Mouse (Mus musculus) frontal cortex, adult 2 months (tissue): ENCODE data around the gene Zfp422. TPM values are rescaled to one million over a fixed set of nuclear protein-coding genes. Genes with fewer than 3 reads are reported as not detected.

Experiments used
- DNase-seq, 2 experiments: peaks; one replicate each; pipeline ENCODE4 v3.0.0; 2022; ENCODE audit warnings: low spot score in 1 of 2; ENCODE audit errors: extremely low spot score in 1 of 2
- polyA plus RNA-seq: library from polyadenylated mRNA; depleted of rRNA; stranded (reverse); fragments of >200 nt; gene quantifications from 2 replicates; pipeline ENCODE4 v1.2.3, GENCODE M21; 2012; rRNA removed

Gene Zfp422
- 30.5 and 34.9 TPM in 2 replicates for polyA plus RNA-seq

DNA sequence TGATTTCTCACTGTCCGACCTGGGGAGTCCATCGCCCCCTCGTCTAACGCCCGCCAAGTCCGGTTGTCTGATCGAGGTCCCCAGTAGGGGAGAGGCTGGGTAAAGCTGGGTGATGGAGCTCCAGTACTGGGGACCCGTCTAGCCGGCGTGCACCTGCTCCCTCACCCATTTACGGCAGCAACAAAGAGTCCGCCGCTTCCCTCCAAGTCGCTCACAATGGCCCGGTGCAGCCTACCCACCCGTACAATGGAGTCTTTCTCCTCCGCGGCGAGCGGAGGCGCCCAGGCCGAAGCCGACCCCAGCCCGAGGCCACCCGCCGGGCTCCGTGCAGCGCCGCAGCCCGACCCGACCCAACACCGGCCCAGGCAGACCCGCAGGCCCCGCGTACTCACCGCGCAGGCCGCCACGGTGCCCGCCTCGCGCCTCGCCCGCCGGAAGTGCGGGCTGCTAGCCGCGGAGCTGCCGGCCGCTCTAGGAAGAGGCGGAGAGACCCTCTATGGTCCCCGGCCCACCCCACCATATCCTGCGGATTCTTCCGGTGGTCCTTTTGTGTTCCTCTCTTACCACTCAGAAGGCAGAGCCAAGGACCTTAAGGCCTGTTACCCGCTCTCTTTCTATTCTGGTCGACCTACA is at the start of gene Zfp422:
Gene Zfp422 (minus strand): TSS at position 461 of the 633 bp plus-strand sequence.
- peak in 1 of 2 experiments; percentile 66 for DNase-seq

GRCm38 (mm10) chr6:116677321-116677720 is 48.5 kb upstream of the Zfp422 start:
- no peak for DNase-seq

- DNase-seq, result no peak
These were observed 47.6 kb upstream of the Zfp422 start for GRCm38 (mm10) chr6:116676355-116676913.

DNA sequence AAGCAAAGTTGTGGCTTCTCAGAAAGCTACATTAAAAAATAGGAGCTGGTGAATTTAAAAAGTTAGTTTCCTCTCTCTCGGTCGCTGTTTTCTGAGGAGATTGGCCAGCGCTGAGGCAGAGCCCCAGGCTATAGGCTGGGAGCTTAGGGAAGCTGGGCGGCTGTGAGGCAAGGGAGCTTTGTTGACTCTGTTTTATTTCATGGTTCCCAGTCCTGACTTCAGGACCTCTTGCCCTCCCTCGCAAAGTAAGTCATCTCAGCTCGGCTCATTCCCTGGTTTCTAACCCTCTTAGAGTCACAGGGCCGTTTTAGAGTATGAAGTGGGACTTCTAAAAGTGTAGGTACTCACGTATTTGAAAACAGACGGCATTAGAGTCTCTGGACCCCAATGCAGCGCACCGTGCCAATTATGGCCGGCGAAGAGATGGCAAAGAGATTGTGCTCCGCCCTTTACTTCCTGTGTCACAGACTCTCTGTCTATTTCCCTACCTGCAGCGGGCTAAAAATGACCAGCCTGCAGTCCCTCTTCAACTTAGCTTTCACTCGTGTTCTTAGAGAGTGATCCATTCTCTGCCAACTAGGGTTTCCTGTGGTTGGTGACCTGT is 45.6 kb upstream of the Zfp422 start:
- DNase-seq, result no peak

DNA sequence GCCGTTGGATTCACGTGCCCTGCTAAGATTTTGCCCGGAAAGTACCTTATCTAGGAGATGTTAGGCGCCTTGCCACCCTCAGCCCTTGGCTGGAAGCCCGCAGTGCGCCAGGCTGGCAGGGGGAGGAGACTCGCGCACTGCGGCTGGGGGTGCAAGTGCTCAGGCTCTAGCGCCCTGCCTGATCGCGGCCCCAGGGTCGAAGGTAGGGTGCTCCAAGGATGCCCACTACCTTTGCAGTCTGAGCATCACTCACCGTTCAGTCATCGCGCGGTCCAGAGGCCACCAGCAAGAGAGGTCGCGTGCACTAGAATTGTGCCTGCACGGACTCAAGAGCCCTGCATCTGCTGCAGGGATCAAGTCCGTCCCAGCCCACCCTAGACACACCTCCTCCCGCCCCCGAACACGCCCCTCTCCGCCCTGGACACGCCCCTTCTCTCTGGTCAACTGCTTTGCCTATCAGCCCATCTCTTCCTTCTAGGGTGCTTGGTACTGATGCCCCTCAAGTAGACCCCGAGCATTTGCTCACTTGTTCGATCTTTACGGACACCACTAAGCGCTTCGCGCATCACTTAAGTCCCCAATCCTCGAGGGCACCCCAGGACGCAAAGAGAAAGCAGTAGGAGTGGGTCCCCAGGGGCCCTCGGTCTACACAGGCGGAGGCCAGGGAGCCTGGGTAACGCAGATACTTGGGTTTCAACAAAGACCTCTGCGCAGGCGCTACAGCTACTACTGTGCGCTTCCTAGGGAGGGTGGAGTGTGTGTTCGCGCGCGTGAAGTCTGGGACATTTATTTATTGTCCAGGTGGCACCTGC is 44.9 kb upstream of the Zfp422 start, which contains the start of gene Rassf4:
Gene Rassf4 (minus strand): TSS at position 482 of the 812 bp plus-strand sequence.
- peak; percentile 31 to 66 for DNase-seq

GRCm38 (mm10) chr6:116672349-116672748 is 43.5 kb upstream of the Zfp422 start:
- no peak for DNase-seq

DNA sequence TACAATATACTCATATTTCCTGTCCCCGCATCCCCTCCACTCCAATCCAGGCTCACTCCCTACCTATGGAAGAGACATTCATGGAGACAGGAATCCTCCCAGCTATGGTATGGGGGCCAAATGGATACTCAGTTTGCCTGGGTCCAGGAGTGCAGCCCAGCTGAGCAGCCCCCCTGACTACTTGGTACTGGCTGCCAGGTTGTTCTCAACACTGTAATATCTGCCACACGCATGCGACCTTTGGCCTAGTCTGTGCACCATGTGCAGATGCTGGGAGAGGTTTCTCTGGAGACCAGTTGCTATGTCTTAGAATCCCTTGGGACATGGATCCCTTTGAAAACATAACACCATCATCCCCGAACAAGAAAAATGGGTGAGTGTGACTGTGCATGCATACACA is 43.0 kb upstream of the Zfp422 start:
- no peak for DNase-seq

DNA sequence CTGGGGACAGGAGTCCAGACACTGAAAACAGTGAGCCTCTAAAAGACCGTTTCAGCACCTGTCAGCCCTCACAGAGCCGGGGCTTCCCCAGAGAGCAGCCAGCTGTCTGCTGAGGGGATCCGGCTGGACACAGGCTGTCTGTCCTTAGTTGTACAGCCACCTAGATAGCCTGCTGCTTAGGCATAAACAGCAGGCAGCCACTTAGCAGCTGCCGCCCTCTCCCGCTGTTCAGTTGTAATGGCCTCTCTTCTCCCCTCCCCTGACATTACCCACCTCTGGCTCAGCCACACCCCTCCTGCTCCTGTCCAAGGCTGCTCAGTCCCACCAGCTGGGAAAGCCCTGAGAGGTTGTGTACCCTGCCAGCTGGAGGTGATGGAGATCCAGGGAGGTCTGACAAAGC is 42.2 kb upstream of the Zfp422 start:
- no peak for DNase-seq

DNA sequence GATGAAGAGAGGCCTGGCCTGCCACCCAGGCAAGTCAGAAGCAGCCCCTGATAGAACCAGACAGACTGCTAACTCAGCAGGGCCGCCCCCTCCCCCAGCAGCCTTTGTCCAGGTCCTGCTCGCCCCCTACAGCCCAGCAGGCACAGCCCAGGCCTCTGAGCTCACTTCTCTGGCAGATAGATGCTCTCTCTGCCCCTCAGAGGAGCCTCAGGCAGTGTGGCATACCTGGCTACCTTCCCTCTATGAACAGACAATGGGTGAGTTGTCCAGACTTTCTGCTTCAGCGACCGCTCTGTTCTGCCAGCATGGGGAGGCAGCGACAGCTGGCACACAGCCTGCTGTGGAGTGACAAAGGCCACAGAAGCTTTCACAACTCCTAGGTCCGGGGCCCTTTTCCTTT is 41.3 kb upstream of the Zfp422 start:
- DNase-seq, result no peak

DNA sequence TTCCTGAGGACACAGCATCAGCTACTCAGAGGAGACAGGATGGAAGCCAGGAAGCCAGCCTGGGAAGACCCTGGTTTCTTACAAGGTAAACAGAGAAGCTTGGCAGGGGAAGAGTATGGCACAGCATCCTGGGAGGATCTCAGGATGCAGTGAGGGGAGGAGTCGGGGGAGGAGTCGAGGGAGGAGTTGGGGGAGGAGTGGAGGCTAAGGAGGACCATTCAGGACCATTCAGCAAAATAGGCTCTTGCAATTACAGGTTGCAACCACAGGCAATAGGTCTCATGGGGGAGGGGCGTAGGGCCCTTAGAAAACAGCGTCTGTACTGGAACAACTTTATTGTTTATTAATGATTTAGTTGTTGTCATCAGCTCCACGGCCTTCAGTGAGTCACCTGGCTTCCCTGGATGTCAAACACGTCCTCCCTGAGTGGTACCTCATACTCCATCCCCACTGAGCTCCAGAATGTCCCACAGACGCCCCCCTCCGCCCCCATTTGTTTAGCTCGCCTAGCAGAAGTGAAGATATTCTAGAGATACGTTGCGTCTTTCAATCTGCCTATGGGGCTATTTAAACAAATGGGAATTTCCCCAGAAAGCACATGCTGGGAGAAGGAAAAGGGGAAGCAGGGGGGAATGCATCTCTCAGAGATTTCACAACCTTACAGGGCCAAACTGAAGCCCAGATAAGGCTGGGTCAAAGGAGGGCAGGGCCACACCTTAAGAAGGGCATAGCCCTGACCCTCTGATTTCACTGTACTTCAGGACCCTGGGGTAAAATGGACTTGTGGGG is 40.1 kb upstream of the Zfp422 start:
- no peak for DNase-seq

- no peak for DNase-seq
These were observed 38.6 kb upstream of the Zfp422 start for GRCm38 (mm10) chr6:116667382-116667781.

- DNase-seq, result no peak
These were observed 38.1 kb upstream of the Zfp422 start for GRCm38 (mm10) chr6:116666892-116667291.

DNA sequence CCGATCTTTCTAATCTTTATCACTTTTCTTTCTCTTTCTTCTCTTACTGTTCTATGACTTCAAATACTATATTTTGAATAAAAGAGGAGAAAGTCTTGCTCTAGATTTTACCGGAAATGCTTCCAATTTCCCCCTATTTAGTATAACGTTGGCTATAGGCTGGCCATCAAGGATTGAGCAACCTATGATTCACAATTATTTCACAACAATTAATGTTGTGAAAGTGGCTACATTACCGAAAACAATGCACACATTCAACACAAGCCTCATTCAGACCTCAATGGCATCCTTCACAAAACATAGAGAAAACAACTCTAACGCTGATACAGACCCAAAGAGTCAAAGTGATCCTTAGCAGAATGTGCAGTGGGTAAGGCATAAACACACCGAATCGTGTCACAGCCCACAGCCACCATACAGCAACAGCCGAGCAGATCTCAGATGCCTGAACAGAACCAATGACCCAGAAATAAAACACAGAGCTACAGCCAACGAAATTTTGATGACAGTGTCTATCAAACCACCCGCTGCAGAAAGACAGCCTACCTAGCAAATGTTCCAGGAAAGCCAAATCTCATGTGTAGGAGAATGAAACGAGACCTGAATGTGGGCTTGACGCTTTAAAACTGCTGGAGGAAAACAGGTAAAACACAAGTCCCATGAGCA is 37.4 kb upstream of the Zfp422 start:
- DNase-seq, result no peak

GRCm38 (mm10) chr6:116664830-116665229 is 36.0 kb upstream of the Zfp422 start:
- no peak for DNase-seq

- no peak for DNase-seq
These were observed 35.2 kb upstream of the Zfp422 start for GRCm38 (mm10) chr6:116664031-116664430.

DNA sequence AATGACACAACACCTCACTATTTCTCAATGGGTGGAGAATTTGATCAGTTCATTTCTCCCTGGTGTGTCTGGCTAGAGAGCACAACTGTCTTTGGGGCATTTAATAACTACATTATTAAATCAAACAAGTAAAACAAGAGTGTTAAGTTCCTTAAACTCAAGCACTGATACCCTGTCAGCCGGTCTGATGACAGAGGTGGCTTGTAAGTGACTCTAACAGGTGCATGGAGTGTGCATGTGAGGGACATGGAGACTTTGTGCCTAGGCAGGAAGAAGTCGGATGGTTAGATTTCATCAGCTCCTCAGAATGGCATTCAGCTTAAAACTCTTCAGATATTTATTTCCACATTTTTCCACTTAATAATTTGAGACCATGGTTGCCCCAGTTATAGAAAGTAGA is 34.6 kb upstream of the Zfp422 start:
- DNase-seq, result no peak

DNA sequence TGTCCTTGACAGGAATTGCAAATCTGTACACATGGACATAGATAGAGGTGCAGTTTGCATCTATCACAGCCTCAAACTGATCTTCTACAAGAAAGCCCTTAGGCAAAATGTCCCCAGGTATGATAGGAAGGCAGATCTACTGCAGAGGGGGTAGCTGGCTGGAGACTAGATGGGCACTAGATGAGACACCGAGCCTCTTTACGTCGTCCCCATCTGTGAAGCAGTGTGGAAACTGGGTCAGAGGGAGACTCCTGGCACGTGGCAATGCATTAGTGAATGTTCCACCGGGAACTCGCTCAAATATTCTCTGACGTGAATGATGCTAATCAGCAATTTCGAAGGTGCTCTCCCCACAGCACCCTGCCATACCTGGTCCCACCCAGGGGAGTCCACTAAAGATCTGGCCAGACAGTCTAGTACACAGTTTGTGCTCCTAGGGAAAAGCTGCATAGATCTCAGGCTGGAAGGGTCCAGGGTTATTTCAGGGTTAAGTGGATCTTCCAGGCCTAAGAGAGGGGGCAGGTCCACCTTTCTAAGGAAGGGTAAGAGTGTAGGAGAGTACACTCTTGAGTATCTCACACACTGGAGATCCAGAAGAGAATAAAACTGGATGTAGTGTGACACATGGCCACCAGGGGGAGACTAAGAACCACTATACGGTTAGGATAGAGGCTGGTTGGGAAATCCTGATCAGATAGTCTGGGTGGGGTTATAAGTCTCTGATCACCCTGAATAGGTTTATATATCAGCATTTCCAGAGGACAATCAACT is 25.1 kb upstream of the Zfp422 start:
- DNase-seq, result peak in 1 of 2 experiments; percentile 87

DNA sequence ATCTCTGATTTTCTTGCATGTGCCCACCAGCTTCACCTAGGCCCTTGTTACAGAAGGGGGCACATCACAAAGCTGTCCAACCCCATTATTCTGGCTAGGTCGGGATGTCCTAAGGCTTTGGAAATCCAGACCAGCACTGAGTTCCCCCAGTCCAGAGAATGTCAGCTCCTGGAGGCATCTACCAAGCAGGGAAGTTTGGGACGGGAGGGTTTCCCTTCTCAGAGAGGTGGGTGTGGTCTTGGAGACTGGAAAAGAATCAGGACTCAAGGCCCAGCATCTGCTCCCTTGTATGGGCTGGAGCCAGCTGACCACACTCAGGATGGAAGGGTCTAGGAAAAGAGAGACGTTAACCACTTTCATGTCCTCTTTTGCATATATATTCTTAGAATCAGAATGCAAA is 24.4 kb upstream of the Zfp422 start:
- no peak for DNase-seq

GRCm38 (mm10) chr6:116651437-116652118 is 22.8 kb upstream of the Zfp422 start:
- no peak for DNase-seq
